Mouse (Mus musculus) hindbrain, embryonic 14.5 days (tissue): Measurements from ENCODE around the gene Vwa3b. TPM values are rescaled to one million over a fixed set of nuclear protein-coding genes. Genes with fewer than 3 reads are reported as not detected.

ENCODE experiments used
- ATAC-seq: fragments of 200-750 bp; cut with Nextera tagmentation; 2 replicates; pipeline ENCODE4 v1.8.0; 2017; ENCODE audit warnings: moderate number of reproducible peaks, mild to moderate bottlenecking, moderate TSS enrichment, moderate library complexity; ENCODE audit not compliant: low FRiP score
- DNase-seq: peaks from one replicate; pipeline ENCODE4 v3.0.0-alpha.2; 2015; ENCODE audit warnings: low spot score
- H3K27ac ChIP-seq: fragments of 300-500 bp; sonication (generic); 2 replicates; pipeline ENCODE4 v1.5.1; 2014; ENCODE audit warnings: mild to moderate bottlenecking, moderate library complexity
- H3K27me3 ChIP-seq: fragments of 300-500 bp; sonication (generic); 2 replicates; pipeline ENCODE4 v1.6.1; 2014; ENCODE audit warnings: mild to moderate bottlenecking, low read length, mixed read lengths; ENCODE audit not compliant: control insufficient read depth, insufficient read depth
- H3K36me3 ChIP-seq: fragments of 300-500 bp; sonication (generic); replicated peaks from 2 replicates; pipeline ENCODE4 v1.6.1; 2014; ENCODE audit not compliant: control insufficient read depth, insufficient read depth
- H3K4me1 ChIP-seq: fragments of 300-500 bp; sonication (generic); replicated peaks from 2 replicates; pipeline ENCODE4 v1.6.1; 2014; ENCODE audit warnings: antibody characterized with exemption, low read length, mixed read lengths; ENCODE audit not compliant: control insufficient read depth, insufficient read depth
- H3K4me2 ChIP-seq: fragments of 300-500 bp; sonication (generic); replicated peaks from 2 replicates; pipeline ENCODE4 v1.6.1; 2014; ENCODE audit warnings: mild to moderate bottlenecking, moderate library complexity
- H3K4me3 ChIP-seq: fragments of 300-500 bp; sonication (generic); replicated peaks from 2 replicates; pipeline ENCODE4 v1.5.1; 2014; ENCODE audit warnings: mild to moderate bottlenecking, low read length
- H3K9ac ChIP-seq: fragments of 300-500 bp; sonication (generic); 2 replicates; pipeline ENCODE4 v1.6.1; 2014
- H3K9me3 ChIP-seq: fragments of 300-500 bp; sonication (generic); 2 replicates; pipeline ENCODE4 v1.6.1; 2016; ENCODE audit warnings: low read length; ENCODE audit not compliant: control insufficient read depth
- WGBS: fragments of 180-500 bp; shearing (Covaris S2); extraction: QIAGEN DNeasy Blood & Tissue Kit; methylation state at CpG from one replicate; pipeline ENCODE4 v1.1.7; 2014; 5-methylcytosine and 5-hydroxymethylcytosine counted together
- polyA plus RNA-seq: library from polyadenylated mRNA; unstranded; fragments of >200 nt; fragmentation: Nextera tagmentation; extraction: Ambion mirVana; gene quantifications from 2 replicates; pipeline ENCODE4 v1.2.1, GENCODE M21; 2014

Vwa3b gene
- polyA plus RNA-seq, 1 experiment from 2014 or later = 2.2 TPM

DNA sequence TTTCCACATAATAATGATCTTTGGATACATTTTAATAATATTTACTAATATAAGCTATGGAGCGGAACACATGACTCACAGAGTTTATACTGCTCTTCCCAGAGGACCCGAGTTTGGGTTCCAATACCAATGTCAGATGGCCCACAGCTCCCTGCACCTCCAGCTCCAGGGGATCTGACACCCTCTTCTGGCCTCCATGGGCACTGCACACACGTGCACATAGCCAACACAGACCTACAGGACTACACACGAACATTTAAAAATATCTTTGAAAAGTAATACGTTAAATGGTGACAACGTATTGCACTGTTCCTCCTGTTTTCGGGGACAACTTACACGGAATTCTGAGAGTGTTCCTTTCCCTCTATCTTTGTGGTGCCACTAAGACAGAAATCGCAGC lies 125.5 kb downstream of the Vwa3b start:
- Histone ChIP-seq H3K9me3 (no peaks in the 10 kb centered on the region), H3K4me1 (no peaks in the 10 kb centered on the region), H3K27ac (no peak overlapping the region), H3K4me3 (no peak overlapping the region), H3K9ac (no peak overlapping the region), H3K36me3 (no peaks in the 10 kb centered on the region), H3K27me3 (no peaks in the 10 kb centered on the region), H3K4me2 (no peak overlapping the region)
- ATAC-seq (no peak), DNase-seq (no peak)
- WGBS = 91% methylated on average over 9 of the region's 9 CpGs

DNA sequence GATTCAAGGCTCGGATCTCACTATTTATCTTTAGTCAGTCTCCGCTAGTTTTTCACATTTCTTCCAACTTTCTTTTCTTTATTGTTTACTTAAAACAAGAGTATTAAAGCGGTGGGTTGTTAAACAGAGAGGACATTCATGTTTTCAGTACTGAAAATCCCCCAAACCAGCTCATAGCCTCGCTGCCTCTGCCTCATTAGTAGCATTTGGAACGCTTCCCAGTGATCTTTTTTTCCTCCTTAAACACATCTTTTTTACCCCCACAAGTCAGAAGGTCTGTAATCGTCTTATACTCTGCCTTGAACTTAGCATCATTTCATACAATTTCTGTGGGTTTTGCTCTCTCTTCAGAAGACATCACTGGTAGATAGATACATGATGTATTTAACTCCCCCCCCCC lies 139.7 kb downstream of the Vwa3b start:
- no peaks in the 10 kb centered on the region for H3K36me3 ChIP-seq
- 0 out of 2 replicates have a peak, but pooled peaks cover 2% of the 10 kb centered on the region for H3K9me3 ChIP-seq
- H3K9ac ChIP-seq = no peak overlapping the region
- DNase-seq = no peak
- WGBS = 59% methylated on average over 6 of the region's 6 CpGs
- no peak for ATAC-seq
- H3K27ac ChIP-seq = no peak overlapping the region
- H3K4me2 ChIP-seq = no peak overlapping the region
- H3K27me3 ChIP-seq = no peaks in the 10 kb centered on the region
- H3K4me3 ChIP-seq = no peak overlapping the region
- H3K4me1 ChIP-seq = no peaks in the 10 kb centered on the region

DNA sequence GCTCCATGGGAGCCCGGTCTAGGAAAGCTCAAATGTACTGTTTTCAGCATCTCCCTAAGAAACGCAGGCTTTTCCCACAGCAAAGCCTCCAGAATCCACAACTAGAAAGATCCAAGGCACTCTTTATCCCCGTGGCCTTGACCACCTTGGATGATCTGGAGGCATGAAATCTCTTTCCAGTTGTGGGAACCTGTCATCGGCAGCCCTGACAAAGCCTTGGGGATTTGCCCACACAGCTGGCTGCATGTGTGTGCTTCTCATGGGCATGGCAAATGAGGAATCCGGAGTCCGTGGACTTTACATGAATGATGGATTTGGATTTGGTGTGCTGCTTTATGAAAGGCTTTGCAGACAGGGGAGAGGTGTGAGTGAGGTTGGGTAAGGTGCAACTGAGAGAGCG lies 141.5 kb downstream of the Vwa3b start:
- 75% methylated on average over 7 of the region's 7 CpGs for WGBS

DNA sequence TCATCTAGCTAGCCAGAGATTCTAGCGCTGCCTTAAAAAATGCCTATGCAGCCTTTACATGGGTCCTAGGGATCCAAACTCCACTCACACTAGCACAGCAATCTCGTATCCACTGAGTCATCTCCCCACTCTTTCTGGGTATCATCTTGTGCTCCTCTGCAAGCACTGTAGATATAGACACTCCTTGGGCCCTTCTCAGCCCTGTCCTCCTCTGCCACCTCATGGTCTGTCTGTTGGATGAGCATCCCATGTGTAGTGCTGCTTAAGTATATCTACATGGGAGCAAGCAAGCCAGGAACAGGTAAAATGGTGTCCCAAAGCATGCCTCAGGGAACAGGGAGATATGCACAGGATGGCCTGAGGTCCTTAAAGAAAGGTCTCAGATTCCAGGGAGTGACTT lies 151.5 kb downstream of the Vwa3b start:
- H3K4me1 ChIP-seq = no peaks in the 10 kb centered on the region
- WGBS = 87% methylated on average over 2 of the region's 2 CpGs

More for the DNA sequence above, 141.5 kb downstream of the Vwa3b start:
- ATAC-seq (no peak), DNase-seq (no peak)
- no peak overlapping the region for H3K4me2 ChIP-seq
- no peak overlapping the region for H3K27ac ChIP-seq
- H3K4me3 ChIP-seq = no peak overlapping the region
- H3K4me1 ChIP-seq = no peaks in the 10 kb centered on the region
- no peaks in the 10 kb centered on the region for H3K27me3 ChIP-seq
- H3K9ac ChIP-seq = no peak overlapping the region
- H3K9me3 ChIP-seq = no peaks in the 10 kb centered on the region
- no peaks in the 10 kb centered on the region for H3K36me3 ChIP-seq

DNA sequence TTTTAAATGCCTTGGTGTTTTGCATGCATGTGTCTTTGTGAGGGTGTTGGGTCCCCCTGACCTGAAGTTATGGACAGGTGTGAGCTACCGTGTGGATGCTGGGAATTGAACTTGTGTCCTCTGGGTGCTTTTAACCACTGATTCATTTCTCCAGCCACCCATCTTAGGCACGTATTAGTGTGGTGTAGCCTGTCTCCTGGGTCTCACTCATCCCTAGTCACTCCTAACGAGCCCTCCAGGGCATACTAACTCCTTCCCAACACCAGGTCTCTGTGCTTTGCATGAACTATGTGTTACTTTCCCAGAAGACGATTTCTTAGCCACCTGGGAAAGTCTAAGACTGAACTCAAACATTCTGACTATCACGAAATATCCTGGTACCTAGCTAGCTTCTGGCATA lies 153.5 kb downstream of the Vwa3b start:
- no peak overlapping the region for H3K9ac ChIP-seq
- H3K9me3 ChIP-seq = no peaks in the 10 kb centered on the region
- ATAC-seq = no peak
- 77% methylated on average over 5 of the region's 5 CpGs for WGBS
- no peaks in the 10 kb centered on the region for H3K27me3 ChIP-seq
- H3K4me3 ChIP-seq = no peak overlapping the region
- no peak for DNase-seq
- H3K4me2 ChIP-seq = no peak overlapping the region
- no peaks in the 10 kb centered on the region for H3K36me3 ChIP-seq
- H3K4me1 ChIP-seq = no peaks in the 10 kb centered on the region
- no peak overlapping the region for H3K27ac ChIP-seq

More for the DNA sequence above, 151.5 kb downstream of the Vwa3b start:
- H3K4me3 ChIP-seq = no peak overlapping the region
- H3K27me3 ChIP-seq = no peaks in the 10 kb centered on the region
- no peak for ATAC-seq
- H3K9me3 ChIP-seq = no peaks in the 10 kb centered on the region
- no peaks in the 10 kb centered on the region for H3K36me3 ChIP-seq
- H3K27ac ChIP-seq = no peak overlapping the region
- H3K4me2 ChIP-seq = no peak overlapping the region
- no peak overlapping the region for H3K9ac ChIP-seq
- no peak for DNase-seq

DNA sequence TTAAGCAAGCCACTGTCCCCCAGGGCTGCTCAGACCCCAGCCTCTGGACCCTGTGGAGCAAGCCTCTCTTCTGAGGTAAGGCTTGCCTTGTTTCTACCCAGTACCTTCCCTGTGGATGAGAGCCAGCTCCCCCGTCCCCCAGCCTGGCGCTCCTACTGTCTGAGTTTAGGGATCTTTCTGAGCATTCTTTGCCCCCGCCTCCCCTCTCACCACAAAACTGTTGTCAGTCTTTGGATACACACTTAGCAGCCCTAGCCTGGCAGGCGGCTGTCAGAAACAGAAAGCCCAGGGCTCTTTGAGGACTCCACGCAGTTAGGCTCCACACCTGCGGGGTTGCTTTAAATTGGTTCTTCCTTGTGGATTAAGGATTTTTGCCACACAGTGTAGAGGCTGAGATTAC lies 160.7 kb downstream of the Vwa3b start:
- Histone ChIP-seq H3K27ac (no peak overlapping the region), H3K9ac (no peak overlapping the region), H3K4me2 (no peak overlapping the region), H3K27me3 (no peaks in the 10 kb centered on the region), H3K36me3 (no peaks in the 10 kb centered on the region), H3K9me3 (no peaks in the 10 kb centered on the region), H3K4me3 (no peak overlapping the region), H3K4me1 (no peaks in the 10 kb centered on the region)
- ATAC-seq = no peak
- no peak for DNase-seq
- WGBS = 72% methylated on average over 6 of the region's 6 CpGs

DNA sequence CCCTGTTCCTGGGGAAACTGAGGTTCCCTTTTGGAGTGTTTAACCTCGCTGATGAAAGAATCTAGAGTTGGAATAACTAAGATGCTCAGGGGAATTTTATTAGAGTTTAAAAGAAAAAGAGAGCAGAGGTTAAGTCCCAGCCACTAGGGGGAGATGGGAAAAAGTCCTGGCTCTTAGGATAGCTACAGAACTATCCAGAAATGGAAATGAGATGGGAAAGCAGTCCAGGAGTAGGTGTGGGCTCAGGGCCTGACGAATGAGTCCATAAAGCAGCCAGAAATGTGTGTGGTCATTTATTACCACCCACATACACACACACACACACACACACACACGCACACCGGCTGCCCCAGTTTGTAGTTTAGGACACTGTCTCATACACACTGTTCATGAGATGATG lies 168.2 kb downstream of the Vwa3b start:
- no peaks in the 10 kb centered on the region for H3K27me3 ChIP-seq

DNA sequence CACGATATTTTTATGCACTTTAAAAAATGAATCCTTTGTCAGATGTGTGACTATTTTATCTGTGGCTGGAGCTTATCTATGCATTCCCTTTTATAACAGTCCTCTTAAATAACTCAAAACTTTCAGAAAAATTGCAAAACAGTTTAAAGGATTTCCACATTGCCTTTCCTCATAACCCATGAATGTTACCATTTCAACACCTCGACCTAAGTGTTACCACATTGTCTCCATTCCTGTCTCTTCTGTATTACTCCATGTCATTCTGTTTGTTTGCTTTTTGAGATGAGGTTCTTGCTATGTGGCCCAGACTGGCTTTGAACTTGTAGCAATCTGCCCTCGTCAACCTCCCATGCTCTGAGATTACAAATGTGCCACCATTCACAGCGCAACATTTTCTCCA lies 175.0 kb downstream of the Vwa3b start:
- DNase-seq (no peak), ATAC-seq (no peak)
- no peaks in the 10 kb centered on the region for H3K4me1 ChIP-seq
- H3K27me3 ChIP-seq = no peaks in the 10 kb centered on the region
- H3K4me3 ChIP-seq = no peak overlapping the region
- H3K36me3 ChIP-seq = no peaks in the 10 kb centered on the region
- no peaks in the 10 kb centered on the region for H3K9me3 ChIP-seq
- H3K4me2 ChIP-seq = no peak overlapping the region
- WGBS = 92% methylated on average over 4 of the region's 4 CpGs
- no peak overlapping the region for H3K9ac ChIP-seq
- no peak overlapping the region for H3K27ac ChIP-seq

More for the DNA sequence above, 168.2 kb downstream of the Vwa3b start:
- Histone ChIP-seq H3K4me2 (no peak overlapping the region), H3K27ac (no peak overlapping the region), H3K9me3 (no peaks in the 10 kb centered on the region), H3K4me3 (no peak overlapping the region), H3K4me1 (no peaks in the 10 kb centered on the region), H3K9ac (no peak overlapping the region), H3K36me3 (no peaks in the 10 kb centered on the region)
- peak; percentile 42 for DNase-seq
- ATAC-seq = no peak
- 75% methylated on average over 4 of the region's 4 CpGs for WGBS

DNA sequence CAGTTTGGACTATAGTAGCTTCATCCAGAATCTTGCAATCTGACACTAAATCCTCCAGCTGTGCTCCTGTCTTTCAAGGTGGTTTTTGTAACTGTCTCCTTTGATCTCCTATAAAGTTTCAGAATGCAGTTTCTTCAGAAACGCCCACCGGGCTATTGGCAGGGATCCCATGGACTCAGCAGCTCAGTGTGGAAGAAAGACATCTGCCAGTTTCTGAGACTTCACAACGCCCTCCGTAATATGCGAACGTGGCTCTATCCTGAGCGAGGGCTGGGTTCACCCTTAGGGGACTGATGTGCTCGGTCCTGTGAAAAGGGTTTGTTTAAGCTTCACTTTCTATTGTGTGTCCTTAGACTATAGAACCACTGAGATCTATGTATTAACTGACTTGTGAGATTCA lies 181.3 kb downstream of the Vwa3b start:
- H3K4me2 ChIP-seq = no peak overlapping the region
- H3K9me3 ChIP-seq = no peaks in the 10 kb centered on the region
- H3K4me1 ChIP-seq = no peaks in the 10 kb centered on the region
- DNase-seq (no peak), ATAC-seq (no peak)
- H3K27ac ChIP-seq = no peak overlapping the region
- H3K36me3 ChIP-seq = no peaks in the 10 kb centered on the region
- H3K9ac ChIP-seq = no peak overlapping the region
- no peak overlapping the region for H3K4me3 ChIP-seq
- WGBS = 79% methylated on average over 8 of the region's 8 CpGs
- no peaks in the 10 kb centered on the region for H3K27me3 ChIP-seq

DNA sequence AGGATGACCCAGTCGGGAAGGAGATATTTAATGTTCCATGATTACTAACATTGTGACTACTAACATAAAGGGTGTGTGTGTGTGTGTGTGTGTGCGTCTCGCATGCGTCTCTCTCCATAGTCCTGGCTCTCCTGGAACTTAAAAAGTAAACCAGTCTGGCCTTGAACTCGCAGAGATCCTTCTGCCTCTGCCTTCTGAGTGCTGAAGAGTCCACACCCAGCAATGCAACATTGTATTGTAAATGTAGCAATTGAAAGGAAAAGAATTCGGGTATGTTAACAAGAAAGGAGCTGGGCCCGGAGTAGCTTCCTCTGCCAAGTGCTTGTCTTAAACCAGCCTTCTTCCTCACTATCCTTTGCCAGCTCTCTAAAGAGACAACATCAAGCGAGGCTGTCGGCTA lies 186.0 kb downstream of the Vwa3b start:
- no peak overlapping the region for H3K27ac ChIP-seq
- DNase-seq (no peak), ATAC-seq (no peak)
- H3K27me3 ChIP-seq = no peaks in the 10 kb centered on the region
- no peak overlapping the region for H3K4me2 ChIP-seq
- 90% methylated on average over 9 of the region's 9 CpGs for WGBS
- H3K4me1 ChIP-seq = no peaks in the 10 kb centered on the region
- H3K9me3 ChIP-seq = no peaks in the 10 kb centered on the region
- H3K36me3 ChIP-seq = no peaks in the 10 kb centered on the region
- no peak overlapping the region for H3K9ac ChIP-seq
- no peak overlapping the region for H3K4me3 ChIP-seq
